Mouse (Mus musculus) midbrain, embryonic 11.5 days (tissue): ENCODE measurements around the gene Rsu1. TPM values are rescaled to one million over a fixed set of nuclear protein-coding genes. Genes with fewer than 3 reads are reported as not detected.

Source experiments
- polyA plus RNA-seq: library from polyadenylated mRNA; unstranded; fragments of >200 nt; fragmentation: Nextera tagmentation; extraction: Ambion mirVana; gene quantifications from 2 replicates; pipeline ENCODE4 v1.2.1, GENCODE M21; 2014

The Rsu1 gene
- polyA plus RNA-seq, 1 experiment from 2014 or later: 73.1 TPM

Other genes starting within 250 kb of the Rsu1 start
- gene Cubn, start 220.4 kb upstream of the Rsu1 start, polyA plus RNA-seq: 0.59 and 0.78 TPM in 2 replicates